Mouse (Mus musculus) T-cell, adult 2 months (primary cell): ENCODE measurements around the gene Cadps.

Source experiments
- DNase-seq: peaks from one replicate; pipeline ENCODE4 v3.0.0; 2022; ENCODE audit warnings: low spot score

Cadps gene

GRCm38 (mm10) chr14:12507018-12507417 lies 315.9 kb downstream of the Cadps start:
- no peak for DNase-seq

- no peak for DNase-seq
Observed at GRCm38 (mm10) chr14:12504191-12504947, 318.5 kb downstream of the Cadps start.

- DNase-seq: no peak
Observed at GRCm38 (mm10) chr14:12462206-12462605, 360.7 kb downstream of the Cadps start.

- no peak for DNase-seq
Observed at GRCm38 (mm10) chr14:12459700-12460099, 363.2 kb downstream of the Cadps start.

GRCm38 (mm10) chr14:12455064-12455591 lies 367.8 kb downstream of the Cadps start:
- DNase-seq: no peak

- no peak for DNase-seq
Observed at GRCm38 (mm10) chr14:12450807-12451206, 372.1 kb downstream of the Cadps start.

GRCm38 (mm10) chr14:12448883-12449282 lies 374.0 kb downstream of the Cadps start:
- no peak for DNase-seq

DNA sequence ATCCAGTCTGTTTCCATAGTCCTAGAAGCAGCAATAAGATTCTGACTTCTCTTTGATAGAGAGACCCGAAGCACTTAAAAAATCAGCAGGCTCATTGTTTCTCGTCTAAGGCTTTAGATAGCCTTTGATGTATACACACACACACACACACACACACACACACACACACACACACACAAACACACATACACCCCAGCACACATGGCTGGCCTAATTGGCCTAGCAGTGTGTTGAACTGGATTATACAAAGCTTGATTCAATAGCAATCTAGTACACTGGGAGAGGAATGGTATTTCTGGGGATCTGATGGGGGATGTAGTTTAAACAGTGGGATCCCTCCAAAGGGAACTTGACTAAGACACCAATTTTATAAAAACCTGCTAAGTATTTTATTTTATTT lies 381.9 kb downstream of the Cadps start:
- DNase-seq: no peak

GRCm38 (mm10) chr14:12437976-12438375 lies 384.9 kb downstream of the Cadps start:
- DNase-seq: no peak

DNA sequence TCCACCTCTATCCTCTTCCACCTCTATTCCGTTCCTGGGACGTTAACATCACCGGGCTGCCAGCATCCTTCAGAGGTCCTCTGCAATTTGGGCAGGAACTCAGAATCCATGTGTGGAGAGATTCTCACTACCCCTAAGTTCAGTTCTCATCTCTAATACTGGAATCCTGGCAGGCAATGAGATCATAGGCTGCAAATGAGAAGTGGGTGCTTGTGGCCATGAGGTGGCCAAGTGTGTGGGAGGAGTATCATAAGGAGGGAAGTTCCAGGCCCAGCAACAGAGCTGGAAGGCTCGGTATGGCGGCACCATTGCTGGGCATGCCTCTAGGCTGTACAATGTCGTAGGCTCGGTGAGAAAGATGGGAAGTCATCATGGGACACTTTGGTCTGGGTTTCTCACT lies 385.5 kb downstream of the Cadps start:
- DNase-seq: no peak

DNA sequence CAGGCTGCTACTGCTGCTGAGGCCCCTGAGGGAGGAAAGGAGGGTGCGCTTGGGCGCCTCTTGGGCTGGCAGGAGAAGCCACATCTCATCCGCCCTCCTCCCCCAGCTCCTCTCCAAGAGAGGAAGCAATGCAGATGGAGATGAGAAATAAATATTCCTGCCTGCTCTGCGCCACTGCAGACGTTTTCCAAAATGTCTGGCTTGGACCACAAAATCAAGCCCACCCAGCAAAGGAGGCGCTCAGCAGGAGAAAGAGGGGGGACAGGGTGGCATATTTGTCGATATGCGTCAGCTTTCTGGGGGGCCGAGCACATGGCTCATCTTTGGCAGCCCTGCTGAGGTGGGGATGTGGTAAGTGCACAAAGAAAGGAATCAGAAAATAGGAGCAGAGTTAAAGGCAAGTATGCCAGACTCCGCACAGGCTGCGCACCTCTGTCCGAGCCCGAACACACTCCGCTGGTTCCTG lies 385.9 kb downstream of the Cadps start:
- no peak for DNase-seq

DNA sequence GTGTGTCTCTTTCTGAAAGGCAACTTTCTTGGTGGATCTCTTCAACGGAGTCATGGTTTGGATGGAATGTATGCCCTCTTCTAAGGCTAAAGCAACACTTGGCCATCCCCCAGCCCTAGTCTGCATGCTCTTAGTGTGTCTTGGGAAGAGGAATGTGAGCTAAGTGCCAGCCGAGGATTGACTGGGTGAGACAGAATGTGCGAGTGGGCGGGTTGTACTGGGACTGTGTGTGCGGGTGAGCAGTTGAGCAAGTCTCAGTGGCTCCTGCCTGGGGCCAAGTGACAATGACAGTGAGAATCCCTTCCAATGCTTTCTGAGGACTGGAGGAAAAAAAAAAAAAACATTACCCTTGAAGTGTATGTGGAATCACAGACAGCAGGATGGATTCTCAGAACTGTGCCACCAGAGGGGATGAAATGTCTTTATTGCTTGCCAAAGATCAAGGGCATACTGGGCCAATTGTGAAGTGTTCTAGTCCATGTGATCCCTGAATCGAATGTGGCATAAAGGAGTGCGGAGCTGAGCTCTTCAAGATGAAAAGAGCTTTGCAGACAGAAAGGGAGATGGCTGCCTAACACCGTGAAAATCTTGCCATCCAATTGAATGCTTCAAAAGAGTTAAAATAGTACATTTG lies 394.7 kb downstream of the Cadps start:
- DNase-seq: no peak

DNA sequence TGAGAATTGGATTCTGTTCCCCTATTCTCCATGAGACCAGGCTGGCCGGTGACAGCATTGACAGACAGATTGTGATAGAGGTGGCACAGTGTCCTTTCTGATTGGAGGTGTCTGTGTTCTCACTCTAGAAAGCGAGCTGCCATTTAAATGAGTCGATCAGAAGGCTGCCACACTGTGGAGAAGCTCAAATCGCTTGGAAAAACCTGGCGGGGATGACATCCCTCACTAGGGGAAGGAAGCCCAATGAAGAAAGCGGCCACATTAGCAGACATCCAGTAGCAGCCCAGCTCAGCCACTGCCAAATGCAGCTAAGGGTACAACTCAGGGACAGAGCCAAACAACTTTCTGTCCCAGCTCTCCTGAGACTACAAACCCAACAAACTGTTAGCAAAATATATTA lies 397.6 kb downstream of the Cadps start:
- no peak for DNase-seq

- DNase-seq: no peak
Observed at GRCm38 (mm10) chr14:12410276-12410675, 412.6 kb downstream of the Cadps start.

DNA sequence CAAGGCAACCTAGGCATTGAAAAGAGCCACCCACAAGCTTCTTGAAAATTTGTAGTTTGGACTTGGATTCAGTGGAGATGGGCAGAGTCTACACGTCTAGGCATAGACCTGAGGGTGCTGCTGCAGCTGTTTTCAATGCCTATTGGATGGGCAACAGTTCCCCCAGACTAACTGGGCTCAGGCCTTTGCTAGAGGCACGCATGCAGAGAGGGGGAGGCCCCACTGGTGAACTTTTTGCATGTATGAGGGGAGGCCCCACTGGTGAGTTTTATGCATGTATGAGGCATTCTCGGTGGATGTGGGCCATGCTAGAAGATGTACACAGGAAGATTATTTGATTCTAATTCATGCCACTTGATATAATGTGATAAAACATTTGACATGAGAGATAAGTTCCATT lies 413.1 kb downstream of the Cadps start:
- no peak for DNase-seq

- no peak for DNase-seq
Observed at GRCm38 (mm10) chr14:12406588-12406987, 416.3 kb downstream of the Cadps start.

- no peak for DNase-seq
Observed at GRCm38 (mm10) chr14:12405201-12405600, 417.7 kb downstream of the Cadps start.

GRCm38 (mm10) chr14:12404724-12405123 lies 418.2 kb downstream of the Cadps start:
- no peak for DNase-seq

GRCm38 (mm10) chr14:12404052-12404451 lies 418.8 kb downstream of the Cadps start:
- no peak for DNase-seq

GRCm38 (mm10) chr14:12400116-12400515 lies 422.8 kb downstream of the Cadps start:
- no peak for DNase-seq

- no peak for DNase-seq
Observed at GRCm38 (mm10) chr14:12397561-12397960, 425.3 kb downstream of the Cadps start.

GRCm38 (mm10) chr14:12394318-12394717 lies 428.6 kb downstream of the Cadps start:
- DNase-seq: no peak

GRCm38 (mm10) chr14:12393271-12393861 lies 429.5 kb downstream of the Cadps start:
- DNase-seq: no peak
